Mouse (Mus musculus): ENCODE measurements around the gene Eef1akmt3.

DNA sequence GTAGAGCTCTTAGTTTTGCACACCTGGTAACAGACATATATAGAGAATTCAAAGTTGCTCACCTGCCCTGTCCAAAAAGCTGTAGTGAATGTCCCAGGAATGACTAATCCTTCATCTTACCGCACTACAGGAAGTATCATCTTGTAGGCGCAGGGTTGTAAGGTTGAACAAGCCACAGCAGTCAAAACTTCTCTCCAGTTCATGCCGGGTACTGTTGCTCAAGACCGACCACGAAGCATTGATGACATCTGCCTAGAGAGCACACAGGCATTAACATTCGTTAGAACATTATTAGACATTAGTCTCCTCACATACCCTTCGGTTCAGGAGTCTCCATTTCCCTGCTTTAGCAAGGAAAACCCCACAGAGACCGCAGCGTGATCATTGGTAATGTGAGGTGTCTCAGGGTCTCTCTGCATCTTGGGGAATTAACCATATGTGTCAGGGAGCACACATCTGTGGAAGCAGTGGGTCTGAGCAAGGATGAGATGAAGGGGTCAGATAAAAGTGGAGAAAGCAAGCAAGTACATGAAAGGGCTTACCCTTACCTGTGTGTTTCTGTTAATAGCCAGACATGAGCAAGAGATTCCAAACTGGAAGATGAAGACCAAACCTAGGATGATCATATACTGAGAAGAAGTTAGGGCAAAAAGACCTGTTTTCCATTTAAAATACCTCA is 27.2 kb upstream of the Eef1akmt3 start:
- no peak for TF ChIP-seq CTCF (IDR thresholded peaks at IDR 0.05; ENCODE audit: insufficient read depth, low read length)
- no peak for TF ChIP-seq POLR2A (IDR thresholded peaks at IDR 0.05; ENCODE audit: borderline replicate concordance, extremely low read depth, low read depth, low read length)

Data from lung, adult 2 months (tissue).